Mouse (Mus musculus) lung, postnatal 25 days (tissue): ENCODE measurements around the gene Slc4a5.

ENCODE experiments used
- DNase-seq: peaks from one replicate; pipeline ENCODE4 v3.0.0; 2022; ENCODE audit warnings: low spot score

Gene Slc4a5

GRCm38 (mm10) chr6:83350851-83351405 lies 131.3 kb downstream of the Slc4a5 start:
- no peak for DNase-seq

- DNase-seq, result no peak
Measured at GRCm38 (mm10) chr6:83351490-83352160, 132.0 kb downstream of the Slc4a5 start.

GRCm38 (mm10) chr6:83352666-83353410 lies 133.2 kb downstream of the Slc4a5 start:
- no peak for DNase-seq
